Mouse (Mus musculus): ENCODE results near the gene Med12l. TPM values are rescaled to one million over a fixed set of nuclear protein-coding genes. Genes with fewer than 3 reads are reported as not detected.
A peak's percentile ranks its signal among the peaks of the same experiment; 100 is the strongest.

Med12l gene
- polyA plus RNA-seq, 1 experiment: 0.01 TPM

- no peaks in the 10 kb centered on the region for H3K27me3 ChIP-seq (ENCODE audit: control insufficient read depth, insufficient read depth, insufficient read length)
- no peak overlapping the region for H3ac ChIP-seq (ENCODE audit: control insufficient read depth, insufficient read length)
- no peak overlapping the region for H3K4me3 ChIP-seq
- no peaks in the 10 kb centered on the region for H3K36me3 ChIP-seq (ENCODE audit: control insufficient read depth, insufficient read depth)
- H3K79me2 ChIP-seq (ENCODE audit: control insufficient read depth, insufficient read depth): no peaks in the 10 kb centered on the region
- no peak overlapping the region for H3K4me2 ChIP-seq (ENCODE audit: low read depth)
- no peak for TF ChIP-seq POLR2A (IDR thresholded peaks at IDR 0.05; ENCODE audit: insufficient read length, low read depth)
- no peak for TF ChIP-seq TCF12 (IDR thresholded peaks at IDR 0.05; ENCODE audit: insufficient read depth, poor library complexity, severe bottlenecking)
- TF ChIP-seq TCF3 (IDR thresholded peaks at IDR 0.05; ENCODE audit: insufficient read length, low read depth): no peak
- TF ChIP-seq MAX (IDR thresholded peaks at IDR 0.05; ENCODE audit: low read depth): no peak
- no peak for TF ChIP-seq CEBPB (IDR thresholded peaks at IDR 0.05; ENCODE audit: insufficient read depth, poor library complexity, severe bottlenecking)
- TF ChIP-seq E2F4 (IDR thresholded peaks at IDR 0.05; ENCODE audit: insufficient read depth): no peak
- TF ChIP-seq MYOD1 (IDR thresholded peaks at IDR 0.05; ENCODE audit: control insufficient read depth in 1 of 3, insufficient read length in 2 of 3, low read depth in 2 of 3): no peak
- no peak for TF ChIP-seq POLR2AphosphoS2 (IDR thresholded peaks at IDR 0.05; ENCODE audit: insufficient read length, low read depth)
- TF ChIP-seq SRF (IDR thresholded peaks at IDR 0.05; ENCODE audit: control insufficient read depth, insufficient read length, low read depth): no peak
- no peak for TF ChIP-seq REST (IDR thresholded peaks at IDR 0.05; ENCODE audit: insufficient read depth, insufficient read length)
- TF ChIP-seq USF1 (IDR thresholded peaks at IDR 0.05; ENCODE audit: low read depth): no peak
- TF ChIP-seq MYOG (IDR thresholded peaks at IDR 0.05; ENCODE audit: control insufficient read depth in 1 of 3, insufficient read depth in 1 of 3, insufficient read length in 2 of 3, low read depth in 2 of 3): no peak
These were observed 25.0 kb upstream of the Med12l start for GRCm38 (mm10) chr3:58980579-58980978.

DNA sequence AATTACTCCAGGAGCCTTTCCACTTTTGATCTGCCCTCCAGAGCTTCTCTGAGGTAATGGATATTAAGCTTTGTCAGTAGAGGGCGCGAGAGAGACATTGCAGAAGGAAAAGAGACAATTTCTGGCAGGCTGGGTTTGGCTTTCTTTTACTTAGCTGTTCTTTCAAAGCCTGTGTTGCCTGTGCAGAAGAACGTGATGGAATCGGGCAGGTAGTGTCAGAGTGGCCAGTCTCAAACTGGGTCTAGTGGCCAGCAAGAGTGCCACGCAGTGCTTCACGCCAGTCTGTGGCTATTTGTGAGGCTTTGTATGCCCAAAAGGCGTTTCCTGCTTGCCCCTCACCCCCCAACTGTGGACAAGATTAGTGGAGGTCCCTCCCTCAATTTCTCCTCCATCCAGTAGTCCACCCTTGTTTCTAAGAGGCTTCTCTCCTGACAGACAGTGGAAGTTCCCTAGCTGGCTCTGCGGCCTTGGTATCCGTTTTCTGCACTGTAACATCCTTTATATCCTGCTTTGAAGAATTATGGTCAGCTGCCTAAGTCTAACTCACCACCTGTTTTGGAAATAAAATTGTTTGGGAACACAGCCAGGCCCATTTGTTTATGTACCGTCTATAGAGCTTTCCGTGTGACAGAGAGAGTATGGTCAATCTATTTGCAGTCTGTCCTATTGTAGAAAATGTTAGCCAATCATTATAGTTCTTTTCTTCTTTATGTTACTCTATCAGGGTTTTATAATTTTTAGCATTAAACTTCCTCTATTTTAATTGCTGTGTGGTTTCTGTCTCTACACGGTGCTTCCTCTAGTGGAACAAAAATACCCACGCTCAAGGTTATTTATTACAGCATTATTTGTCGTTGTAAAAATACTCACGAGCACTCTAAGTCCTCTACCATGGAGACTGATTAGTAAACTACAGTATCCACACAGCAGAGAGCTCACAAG, 22.5 kb upstream of the Med12l start:
- Histone ChIP-seq H3K4me2 (ENCODE audit: low read depth) (peak overlapping the region; percentile 38), H3K79me2 (ENCODE audit: control insufficient read depth, insufficient read depth) (no peaks in the 10 kb centered on the region), H3K36me3 (ENCODE audit: control insufficient read depth, insufficient read depth) (no peaks in the 10 kb centered on the region), H3K4me3 (no peak overlapping the region), H3ac (ENCODE audit: control insufficient read depth, insufficient read length) (no peak overlapping the region), H3K27me3 (ENCODE audit: control insufficient read depth, insufficient read depth, insufficient read length) (no peaks in the 10 kb centered on the region)
- TF ChIP-seq MYOG (IDR thresholded peaks at IDR 0.05; ENCODE audit: control insufficient read depth in 1 of 3, insufficient read depth in 1 of 3, insufficient read length in 2 of 3, low read depth in 2 of 3) (no peak), E2F4 (IDR thresholded peaks at IDR 0.05; ENCODE audit: insufficient read depth) (no peak), MYOD1 (IDR thresholded peaks at IDR 0.05; ENCODE audit: control insufficient read depth in 1 of 3, insufficient read length in 2 of 3, low read depth in 2 of 3) (no peak), POLR2A (IDR thresholded peaks at IDR 0.05; ENCODE audit: insufficient read length, low read depth) (no peak), TCF12 (IDR thresholded peaks at IDR 0.05; ENCODE audit: insufficient read depth, poor library complexity, severe bottlenecking) (no peak), REST (IDR thresholded peaks at IDR 0.05; ENCODE audit: insufficient read depth, insufficient read length) (no peak), USF1 (IDR thresholded peaks at IDR 0.05; ENCODE audit: low read depth) (no peak), CEBPB (IDR thresholded peaks at IDR 0.05; ENCODE audit: insufficient read depth, poor library complexity, severe bottlenecking) (no peak), TCF3 (IDR thresholded peaks at IDR 0.05; ENCODE audit: insufficient read length, low read depth) (no peak), MAX (IDR thresholded peaks at IDR 0.05; ENCODE audit: low read depth) (no peak), POLR2AphosphoS2 (IDR thresholded peaks at IDR 0.05; ENCODE audit: insufficient read length, low read depth) (no peak), SRF (IDR thresholded peaks at IDR 0.05; ENCODE audit: control insufficient read depth, insufficient read length, low read depth) (no peak)

DNA sequence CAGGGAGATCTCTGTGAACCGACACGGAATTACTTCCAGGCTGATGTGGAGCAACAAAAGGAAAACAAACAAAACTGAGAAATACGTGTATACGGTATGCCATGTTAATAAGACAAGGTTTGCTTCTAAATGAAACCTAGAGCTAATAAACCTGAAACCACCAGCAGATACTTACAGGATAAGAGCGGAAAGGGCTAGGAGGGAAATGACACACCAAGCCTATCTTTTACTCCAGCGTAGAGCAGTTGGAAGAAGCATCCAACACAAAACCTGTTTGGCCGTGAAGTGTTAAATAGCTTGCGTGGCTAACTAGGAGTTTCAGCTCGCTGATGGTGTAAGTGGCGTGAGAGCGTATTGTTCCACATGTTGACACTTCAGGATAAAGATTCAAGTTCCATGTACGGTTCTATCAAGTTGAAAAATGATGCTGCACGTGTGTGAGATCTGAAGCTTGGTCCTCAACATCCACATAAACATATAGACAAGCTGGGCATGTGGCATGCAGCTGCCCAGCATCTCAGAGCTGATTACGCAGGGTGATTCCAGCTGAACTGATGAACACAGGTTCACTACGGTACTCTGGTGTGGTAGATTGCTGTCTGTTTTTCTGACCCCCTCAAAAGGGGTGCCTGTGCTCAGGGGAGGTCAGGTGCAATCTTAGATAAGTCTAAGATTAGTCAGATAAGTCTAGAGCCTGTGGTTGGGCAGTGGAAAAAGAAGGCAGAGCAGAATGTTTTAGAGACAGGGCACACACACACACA, 21.6 kb upstream of the Med12l start:
- Histone ChIP-seq H3K79me2 (ENCODE audit: control insufficient read depth, insufficient read depth) (no peaks in the 10 kb centered on the region), H3K4me3 (no peak overlapping the region), H3K36me3 (ENCODE audit: control insufficient read depth, insufficient read depth) (no peaks in the 10 kb centered on the region), H3ac (ENCODE audit: control insufficient read depth, insufficient read length) (no peak overlapping the region), H3K27me3 (ENCODE audit: control insufficient read depth, insufficient read depth, insufficient read length) (no peaks in the 10 kb centered on the region), H3K4me2 (ENCODE audit: low read depth) (no peak overlapping the region)
- TF ChIP-seq POLR2AphosphoS2 (IDR thresholded peaks at IDR 0.05; ENCODE audit: insufficient read length, low read depth) (no peak), REST (IDR thresholded peaks at IDR 0.05; ENCODE audit: insufficient read depth, insufficient read length) (no peak), USF1 (IDR thresholded peaks at IDR 0.05; ENCODE audit: low read depth) (no peak), POLR2A (IDR thresholded peaks at IDR 0.05; ENCODE audit: insufficient read length, low read depth) (no peak), CEBPB (IDR thresholded peaks at IDR 0.05; ENCODE audit: insufficient read depth, poor library complexity, severe bottlenecking) (no peak), TCF12 (IDR thresholded peaks at IDR 0.05; ENCODE audit: insufficient read depth, poor library complexity, severe bottlenecking) (no peak), SRF (IDR thresholded peaks at IDR 0.05; ENCODE audit: control insufficient read depth, insufficient read length, low read depth) (no peak), E2F4 (IDR thresholded peaks at IDR 0.05; ENCODE audit: insufficient read depth) (no peak), MAX (IDR thresholded peaks at IDR 0.05; ENCODE audit: low read depth) (no peak)

DNA sequence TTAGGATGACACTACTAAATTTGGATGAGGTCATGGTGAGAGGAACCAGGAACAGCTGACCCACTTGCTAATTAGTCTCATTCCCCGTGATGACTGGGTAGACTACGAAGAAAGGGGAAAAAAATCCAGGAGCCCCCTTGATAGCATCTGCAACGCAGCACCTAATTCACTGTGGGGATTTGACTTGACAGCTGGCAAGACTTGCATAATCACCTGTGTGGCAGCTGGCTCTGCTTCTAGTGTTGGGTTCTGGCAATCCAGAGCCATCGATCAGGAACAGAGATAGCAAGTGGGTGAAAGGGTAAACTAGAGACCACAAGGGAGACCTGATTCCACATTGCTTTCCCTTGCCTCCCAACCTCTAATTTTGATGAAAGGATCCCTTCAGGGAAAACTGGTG, 19.8 kb upstream of the Med12l start:
- H3K4me2 ChIP-seq (ENCODE audit: low read depth): no peak overlapping the region
- no peaks in the 10 kb centered on the region for H3K36me3 ChIP-seq (ENCODE audit: control insufficient read depth, insufficient read depth)
- H3ac ChIP-seq (ENCODE audit: control insufficient read depth, insufficient read length): no peak overlapping the region
- TF ChIP-seq MYOG (IDR thresholded peaks at IDR 0.05; ENCODE audit: control insufficient read depth in 1 of 3, insufficient read depth in 1 of 3, insufficient read length in 2 of 3, low read depth in 2 of 3) (no peak), MAX (IDR thresholded peaks at IDR 0.05; ENCODE audit: low read depth) (no peak), TCF12 (IDR thresholded peaks at IDR 0.05; ENCODE audit: insufficient read depth, poor library complexity, severe bottlenecking) (no peak), USF1 (IDR thresholded peaks at IDR 0.05; ENCODE audit: low read depth) (no peak), REST (IDR thresholded peaks at IDR 0.05; ENCODE audit: insufficient read depth, insufficient read length) (no peak), MYOD1 (IDR thresholded peaks at IDR 0.05; ENCODE audit: control insufficient read depth in 1 of 3, insufficient read length in 2 of 3, low read depth in 2 of 3) (no peak), SRF (IDR thresholded peaks at IDR 0.05; ENCODE audit: control insufficient read depth, insufficient read length, low read depth) (no peak), TCF3 (IDR thresholded peaks at IDR 0.05; ENCODE audit: insufficient read length, low read depth) (no peak), POLR2AphosphoS2 (IDR thresholded peaks at IDR 0.05; ENCODE audit: insufficient read length, low read depth) (no peak), CEBPB (IDR thresholded peaks at IDR 0.05; ENCODE audit: insufficient read depth, poor library complexity, severe bottlenecking) (no peak), POLR2A (IDR thresholded peaks at IDR 0.05; ENCODE audit: insufficient read length, low read depth) (no peak), E2F4 (IDR thresholded peaks at IDR 0.05; ENCODE audit: insufficient read depth) (no peak)
- H3K4me3 ChIP-seq: no peak overlapping the region
- no peaks in the 10 kb centered on the region for H3K27me3 ChIP-seq (ENCODE audit: control insufficient read depth, insufficient read depth, insufficient read length)
- H3K79me2 ChIP-seq (ENCODE audit: control insufficient read depth, insufficient read depth): no peaks in the 10 kb centered on the region
